Mouse (Mus musculus): ENCODE measurements around the gene Atp7b. TPM values are rescaled to one million over a fixed set of nuclear protein-coding genes. Genes with fewer than 3 reads are reported as not detected.

Atp7b gene
- 1.9 and 2.2 TPM in 2 replicates for polyA plus RNA-seq (2014; fragmentation: Nextera tagmentation; extraction: Ambion mirVana)

GRCm38 (mm10) chr8:22059821-22060445 is at the start of gene Atp7b:
Gene Atp7b (minus strand): TSS chr8:22060305.
- Histone ChIP-seq H3K4me2 (peak within 1 kb of the TSS; percentile 75), H3K27ac (ENCODE audit: low read depth) (no peak within 1 kb of the TSS), H3K4me1 (ENCODE audit: insufficient read depth) (no peaks in the 10 kb centered on the region), H3K4me3 (ENCODE audit: low read depth, low read length) (peak within 1 kb of the TSS; percentile 66), H3K27me3 (ENCODE audit: insufficient read depth, low read length) (peaks cover 22% of the 10 kb centered on the region), H3K9me3 (ENCODE audit: low read depth, low read length) (no peaks in the 10 kb centered on the region), H3K9ac (peak within 1 kb of the TSS; percentile 61), H3K36me3 (ENCODE audit: insufficient read depth) (peaks cover 21% of the 10 kb centered on the region)
- no peak for TF ChIP-seq CTCF (IDR thresholded peaks at IDR 0.05; ENCODE audit: low read depth)
- DNase-seq (peak; percentile 31), ATAC-seq (ENCODE audit: insufficient read depth) (peak; percentile 94)
- under 1% methylated on average over 42 of the region's 46 CpGs for WGBS

GRCm38 (mm10) chr8:22107020-22107419 is 46.9 kb upstream of the Atp7b start:
- Histone ChIP-seq H3K9me3 (ENCODE audit: low read depth, low read length) (no peaks in the 10 kb centered on the region), H3K4me2 (no peak overlapping the region), H3K4me3 (ENCODE audit: low read depth, low read length) (no peak overlapping the region), H3K9ac (no peak overlapping the region), H3K4me1 (ENCODE audit: insufficient read depth) (no peaks in the 10 kb centered on the region), H3K27me3 (ENCODE audit: insufficient read depth, low read length) (no peaks in the 10 kb centered on the region), H3K36me3 (ENCODE audit: insufficient read depth) (no peaks in the 10 kb centered on the region), H3K27ac (ENCODE audit: low read depth) (no peak overlapping the region)
- ATAC-seq (ENCODE audit: insufficient read depth) (no peak), DNase-seq (no peak)
- no peak for TF ChIP-seq CTCF (IDR thresholded peaks at IDR 0.05; ENCODE audit: low read depth)
- WGBS = 64% methylated on average over 4 of the region's 4 CpGs

DNA sequence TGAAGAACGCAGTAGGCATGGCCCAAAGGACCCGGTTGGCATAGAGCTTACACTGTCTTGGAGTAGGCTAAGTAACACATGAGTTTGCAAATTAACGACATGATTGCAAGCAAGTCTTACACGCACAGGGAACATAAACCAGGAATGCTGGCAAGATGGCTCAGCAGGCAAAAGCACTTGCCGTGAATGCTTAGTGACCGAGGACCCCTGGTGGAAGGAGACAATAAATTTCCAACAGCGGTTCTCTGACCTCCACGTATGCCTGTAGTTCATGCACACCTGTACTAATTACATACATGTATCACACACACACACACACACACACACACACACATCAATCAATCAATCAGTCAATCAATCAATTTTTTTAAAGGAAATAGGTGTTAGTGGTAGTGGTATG is 31.5 kb upstream of the Atp7b start:
- DNase-seq (peak; percentile 40), ATAC-seq (ENCODE audit: insufficient read depth) (no peak)
- H3K27ac ChIP-seq (ENCODE audit: low read depth) = no peak overlapping the region
- no peak overlapping the region for H3K4me2 ChIP-seq
- TF ChIP-seq CTCF (IDR thresholded peaks at IDR 0.05; ENCODE audit: low read depth) = peak; percentile 56
- H3K4me1 ChIP-seq (ENCODE audit: insufficient read depth) = no peaks in the 10 kb centered on the region
- WGBS = 49% methylated on average over 8 of the region's 8 CpGs
- H3K36me3 ChIP-seq (ENCODE audit: insufficient read depth) = no peaks in the 10 kb centered on the region
- H3K4me3 ChIP-seq (ENCODE audit: low read depth, low read length) = no peak overlapping the region
- H3K9ac ChIP-seq = no peak overlapping the region
- H3K27me3 ChIP-seq (ENCODE audit: insufficient read depth, low read length) = no peaks in the 10 kb centered on the region
- no peaks in the 10 kb centered on the region for H3K9me3 ChIP-seq (ENCODE audit: low read depth, low read length)

- TF ChIP-seq CTCF (IDR thresholded peaks at IDR 0.05; ENCODE audit: low read depth) = 0 out of 2 replicates have a peak, but pooled peaks have one; percentile 2
- H3K4me2 ChIP-seq = no peak overlapping the region
- H3K4me3 ChIP-seq (ENCODE audit: low read depth, low read length) = no peak overlapping the region
- WGBS = 93% methylated on average over 4 of the region's 4 CpGs
- DNase-seq (no peak), ATAC-seq (ENCODE audit: insufficient read depth) (no peak)
- H3K4me1 ChIP-seq (ENCODE audit: insufficient read depth) = no peaks in the 10 kb centered on the region
- no peak overlapping the region for H3K9ac ChIP-seq
- no peak overlapping the region for H3K27ac ChIP-seq (ENCODE audit: low read depth)
- H3K27me3 ChIP-seq (ENCODE audit: insufficient read depth, low read length) = no peaks in the 10 kb centered on the region
- no peaks in the 10 kb centered on the region for H3K9me3 ChIP-seq (ENCODE audit: low read depth, low read length)
- no peaks in the 10 kb centered on the region for H3K36me3 ChIP-seq (ENCODE audit: insufficient read depth)
Observed at GRCm38 (mm10) chr8:22089226-22089625, 29.1 kb upstream of the Atp7b start.

GRCm38 (mm10) chr8:22079313-22080007 is 19.4 kb upstream of the Atp7b start:
- no peaks in the 10 kb centered on the region for H3K27me3 ChIP-seq (ENCODE audit: insufficient read depth, low read length)
- 74% methylated on average over 9 of the region's 9 CpGs for WGBS

DNA sequence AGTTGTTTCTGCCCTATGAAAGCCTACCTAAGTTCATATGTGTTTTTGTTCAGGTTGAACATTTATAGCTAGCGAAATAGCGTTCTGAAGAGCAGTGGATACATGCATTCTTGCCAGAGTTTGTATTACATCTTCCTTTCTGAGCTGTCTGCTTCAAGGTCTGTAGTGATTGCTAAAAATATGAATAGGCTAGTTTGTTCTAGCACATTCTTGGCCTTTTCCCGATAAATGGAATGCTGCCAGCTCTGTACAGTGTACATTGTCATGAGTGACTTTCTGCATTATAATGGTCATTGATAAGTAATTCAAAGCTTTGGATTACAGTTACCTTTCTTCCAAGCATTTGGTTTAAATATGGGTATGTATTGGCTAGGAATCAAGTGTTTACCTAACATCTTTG is 1.0 kb upstream of the Atp7b start:
- Histone ChIP-seq H3K9ac (peak overlapping the region; percentile 56; the same call in 1 of the 2 replicates), H3K9me3 (ENCODE audit: low read depth, low read length) (no peaks in the 10 kb centered on the region), H3K4me1 (ENCODE audit: insufficient read depth) (no peaks in the 10 kb centered on the region), H3K27ac (ENCODE audit: low read depth) (no peak overlapping the region), H3K4me3 (ENCODE audit: low read depth, low read length) (peak overlapping the region; percentile 66), H3K4me2 (peak overlapping the region; percentile 75), H3K36me3 (ENCODE audit: insufficient read depth) (peaks cover 33% of the 10 kb centered on the region), H3K27me3 (ENCODE audit: insufficient read depth, low read length) (peaks cover 22% of the 10 kb centered on the region)
- DNase-seq (peak; percentile 7), ATAC-seq (ENCODE audit: insufficient read depth) (no peak)
- under 1% methylated on average over 3 of the region's 3 CpGs for WGBS
- TF ChIP-seq CTCF (IDR thresholded peaks at IDR 0.05; ENCODE audit: low read depth) = no peak

More at GRCm38 (mm10) chr8:22079313-22080007, 19.4 kb upstream of the Atp7b start:
- Histone ChIP-seq H3K9ac (no peak overlapping the region), H3K4me2 (no peak overlapping the region), H3K4me3 (ENCODE audit: low read depth, low read length) (no peak overlapping the region), H3K4me1 (ENCODE audit: insufficient read depth) (no peaks in the 10 kb centered on the region), H3K9me3 (ENCODE audit: low read depth, low read length) (no peaks in the 10 kb centered on the region), H3K27ac (ENCODE audit: low read depth) (no peak overlapping the region), H3K36me3 (ENCODE audit: insufficient read depth) (no peaks in the 10 kb centered on the region)
- DNase-seq = peak; percentile 16
- ATAC-seq (ENCODE audit: insufficient read depth) = no peak
- no peak for TF ChIP-seq CTCF (IDR thresholded peaks at IDR 0.05; ENCODE audit: low read depth)

DNA sequence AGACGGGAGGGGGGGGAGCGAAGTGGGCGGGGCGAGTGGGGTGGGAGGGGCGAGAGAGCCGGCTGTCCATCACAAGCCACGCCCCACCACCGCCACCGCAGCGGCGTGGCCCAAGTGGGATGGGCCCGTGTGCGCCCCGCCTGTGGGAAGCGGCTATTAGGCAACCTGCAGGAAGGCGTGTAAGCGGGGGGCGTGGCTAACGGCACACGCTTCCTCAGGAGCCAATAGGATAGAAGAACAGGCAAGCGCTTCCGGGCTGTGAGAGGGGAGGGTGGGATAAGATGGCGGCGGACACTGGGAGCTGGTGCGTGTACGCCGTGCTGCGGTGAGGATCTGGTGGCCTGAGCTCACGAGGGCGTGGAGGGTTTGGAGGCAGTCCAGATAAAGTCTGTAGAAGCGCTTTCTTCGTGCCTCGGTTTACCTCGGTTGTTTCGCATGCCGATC is 363 bp upstream of the Atp7b start, which contains the start of gene Alg11:
TSS of gene Alg11 (plus strand) at position 276 of the 444 bp plus-strand sequence.
- Histone ChIP-seq H3K4me1 (ENCODE audit: insufficient read depth) (no peaks in the 10 kb centered on the region), H3K9ac (peak within 1 kb of the TSS; percentile 61), H3K9me3 (ENCODE audit: low read depth, low read length) (no peaks in the 10 kb centered on the region), H3K4me3 (ENCODE audit: low read depth, low read length) (peak within 1 kb of the TSS; percentile 66), H3K27ac (ENCODE audit: low read depth) (no peak within 1 kb of the TSS), H3K4me2 (peak within 1 kb of the TSS; percentile 75), H3K27me3 (ENCODE audit: insufficient read depth, low read length) (peaks cover 22% of the 10 kb centered on the region), H3K36me3 (ENCODE audit: insufficient read depth) (peaks cover 27% of the 10 kb centered on the region)
- peak; percentile 31 for TF ChIP-seq CTCF (IDR thresholded peaks at IDR 0.05; ENCODE audit: low read depth)
- DNase-seq (peak; percentile 99), ATAC-seq (ENCODE audit: insufficient read depth) (peak; percentile 100)
- under 1% methylated on average over 36 of the region's 36 CpGs for WGBS

All from lung, embryonic 14.5 days (tissue).